Mouse (Mus musculus) 3T3-L1 (cell line): ENCODE data around the gene Rxrb.

Experiments
- DNase-seq: peaks from one replicate; pipeline ENCODE4 v3.0.0-alpha.2; 2015; ENCODE audit warnings: low read depth, low spot score

The Rxrb gene

DNA sequence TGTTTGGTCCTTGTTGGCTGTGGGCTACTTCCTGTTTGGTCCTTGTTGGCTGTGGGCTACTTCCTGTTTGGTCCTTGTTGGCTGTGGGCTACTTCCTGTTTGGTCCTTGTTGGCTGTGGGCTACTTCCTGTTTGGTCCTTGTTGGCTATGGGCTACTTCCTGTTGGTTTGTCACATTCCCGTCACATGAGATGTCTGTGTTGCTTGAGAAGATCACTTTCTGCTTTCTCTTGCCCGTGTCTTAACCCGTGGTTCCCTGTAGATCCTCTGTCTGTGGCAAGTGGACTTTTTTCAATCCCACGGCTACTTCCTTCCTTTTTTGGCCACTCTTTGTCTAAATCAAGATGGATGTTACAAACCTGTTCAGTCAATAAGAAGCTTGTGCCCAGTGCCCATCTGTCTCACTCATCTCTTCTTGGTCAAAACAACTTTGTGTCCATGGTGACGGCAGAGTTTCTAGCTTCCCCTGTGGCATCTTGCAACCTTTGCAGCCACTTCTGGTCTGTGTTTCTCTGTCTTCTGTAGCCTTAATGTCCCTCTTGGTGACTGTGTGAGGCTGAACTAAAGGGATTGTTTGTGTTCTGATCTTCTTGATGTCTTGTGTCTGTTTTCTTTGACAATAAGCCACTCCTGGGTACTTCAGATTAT is 15.9 kb downstream of the Rxrb start:
- DNase-seq = no peak

GRCm38 (mm10) chr17:34057224-34057623 is 25.6 kb downstream of the Rxrb start:
- no peak for DNase-seq

- no peak for DNase-seq
Measured at GRCm38 (mm10) chr17:34068864-34069263, 37.3 kb downstream of the Rxrb start.

- DNase-seq = no peak
Measured at GRCm38 (mm10) chr17:34072091-34072490, 40.5 kb downstream of the Rxrb start.

- DNase-seq = peak; percentile 84
Measured at GRCm38 (mm10) chr17:34075271-34075670, 43.7 kb downstream of the Rxrb start.

DNA sequence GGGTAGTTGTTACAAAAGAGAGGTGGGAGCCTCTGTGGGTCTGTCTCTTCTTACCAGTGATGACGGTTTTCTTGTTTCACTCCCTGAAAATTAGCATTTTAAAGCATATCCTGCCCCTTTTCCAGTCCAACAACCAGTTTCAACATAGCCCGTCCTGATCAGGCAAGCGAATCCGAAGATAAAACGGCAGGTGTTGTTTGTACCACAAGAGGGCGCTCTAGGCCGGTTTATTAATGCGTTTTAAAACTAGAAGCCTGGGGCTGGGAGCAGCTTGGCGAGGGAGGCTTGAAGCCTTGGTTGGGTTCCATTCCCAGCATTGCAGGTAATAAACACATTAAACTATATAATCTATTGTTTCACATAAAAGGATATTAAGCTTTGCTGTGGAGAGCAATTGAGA is 45.9 kb downstream of the Rxrb start:
- peak; percentile 93 for DNase-seq

- no peak for DNase-seq
Measured at GRCm38 (mm10) chr17:34078148-34078547, 46.5 kb downstream of the Rxrb start.

GRCm38 (mm10) chr17:34079002-34079401 is 47.4 kb downstream of the Rxrb start:
- DNase-seq = no peak

DNA sequence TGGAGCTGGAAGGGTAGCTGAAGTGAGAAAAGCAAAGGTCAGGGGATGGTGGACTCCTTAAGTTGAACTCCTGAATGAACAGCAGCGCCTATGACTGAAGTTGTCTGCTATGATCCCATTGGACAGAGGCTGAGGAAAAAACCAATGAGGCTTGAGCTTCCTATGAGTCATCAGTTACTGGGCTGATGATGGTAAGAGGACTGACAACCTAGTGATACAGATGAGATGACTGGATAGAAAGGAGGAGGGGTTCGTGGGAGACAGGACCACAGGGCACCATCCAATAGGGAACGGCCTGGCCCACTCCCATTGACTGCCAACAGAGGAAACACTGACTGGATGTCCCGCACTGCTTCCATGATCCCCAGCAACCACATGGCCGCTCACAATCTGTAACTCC is 48.0 kb downstream of the Rxrb start:
- peak; percentile 71 for DNase-seq

DNA sequence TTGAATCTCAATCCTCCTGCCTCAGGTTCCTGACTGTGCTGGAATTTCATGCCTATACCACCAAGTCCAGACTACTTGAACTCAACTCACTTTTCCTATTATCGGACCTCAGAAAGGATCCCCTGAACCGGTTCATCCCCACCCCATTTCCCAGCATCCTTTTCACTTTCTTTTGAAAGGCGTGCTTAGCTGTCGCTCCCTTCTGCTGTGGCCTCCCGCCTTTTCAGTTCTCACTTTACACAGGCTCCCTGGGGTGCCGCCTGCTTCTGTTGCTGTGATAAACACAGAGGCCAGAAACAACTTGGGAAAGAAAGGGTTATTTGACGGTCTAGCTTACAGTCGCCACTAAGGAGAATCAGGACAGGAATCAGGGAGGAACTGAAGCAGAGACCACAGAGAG is 51.5 kb downstream of the Rxrb start:
- DNase-seq = no peak

DNA sequence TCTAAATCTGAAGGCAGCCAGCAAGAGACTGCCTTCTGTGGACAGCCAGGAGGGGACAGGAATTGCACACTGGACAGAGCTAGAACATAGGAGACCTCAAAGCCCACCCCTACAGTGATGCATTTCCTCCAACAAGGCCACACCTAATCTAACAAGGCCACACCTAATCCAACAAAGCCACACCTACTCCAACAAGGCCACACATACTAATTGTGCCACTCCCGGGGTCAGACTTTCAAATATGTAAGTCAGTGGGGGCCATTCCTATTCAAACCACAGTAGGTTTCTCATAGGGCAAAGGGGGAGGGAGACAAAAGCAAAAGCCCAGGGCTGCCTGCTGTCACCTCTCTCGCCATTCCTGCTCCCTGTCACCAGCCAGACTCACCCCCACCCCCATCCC is 55.8 kb downstream of the Rxrb start:
- DNase-seq = no peak
